Mouse (Mus musculus) forebrain, postnatal 0 days (tissue): ENCODE data around the gene Msrb3. TPM values are rescaled to one million over a fixed set of nuclear protein-coding genes. Genes with fewer than 3 reads are reported as not detected.

Experiments
- ATAC-seq: fragments of 200-750 bp; cut with Nextera tagmentation; 2 replicates; pipeline ENCODE4 v1.8.0; 2017; ENCODE audit warnings: mild to moderate bottlenecking, moderate library complexity
- DNase-seq: peaks from one replicate; pipeline ENCODE4 v3.0.0-alpha.2; 2015
- H3K27ac ChIP-seq: fragments of 300-500 bp; sonication (generic); 2 replicates; pipeline ENCODE4 v1.5.1; 2014; ENCODE audit warnings: low read depth, mild to moderate bottlenecking, antibody characterized with exemption, low read length, moderate library complexity, mixed read lengths
- H3K27me3 ChIP-seq: fragments of 300-500 bp; sonication (generic); 2 replicates; pipeline ENCODE4 v1.6.1; 2014; ENCODE audit warnings: mild to moderate bottlenecking, low read length, mixed read lengths; ENCODE audit not compliant: insufficient read depth
- H3K36me3 ChIP-seq: fragments of 300-500 bp; sonication (generic); 2 replicates; pipeline ENCODE4 v1.6.1; 2014; ENCODE audit warnings: mild to moderate bottlenecking, moderate library complexity; ENCODE audit not compliant: insufficient read depth
- H3K4me1 ChIP-seq: fragments of 300-500 bp; sonication (generic); 2 replicates; pipeline ENCODE4 v1.6.1; 2014; ENCODE audit warnings: antibody characterized with exemption; ENCODE audit not compliant: insufficient read depth
- H3K4me2 ChIP-seq: fragments of 300-500 bp; sonication (generic); 2 replicates; pipeline ENCODE4 v1.6.1; 2014; ENCODE audit warnings: low read depth, mild to moderate bottlenecking, moderate library complexity
- H3K4me3 ChIP-seq: fragments of 300-500 bp; sonication (generic); 2 replicates; pipeline ENCODE4 v1.5.1; 2014; ENCODE audit warnings: low read depth, low read length, mixed read lengths
- H3K9ac ChIP-seq: fragments of 300-500 bp; sonication (generic); 2 replicates; pipeline ENCODE4 v1.6.1; 2014; ENCODE audit warnings: mild to moderate bottlenecking
- H3K9me3 ChIP-seq: fragments of 300-500 bp; sonication (generic); 2 replicates; pipeline ENCODE4 v1.6.1; 2016; ENCODE audit warnings: low read length
- CTCF ChIP-seq: sonication (generic); IDR thresholded peaks from 2 replicates; pipeline ENCODE4 v1.5.1; 2016; ENCODE audit warnings: antibody characterized with exemption, control low read depth, low read depth
- WGBS: fragments of 180-500 bp; shearing (Covaris S2); extraction: QIAGEN DNeasy Blood & Tissue Kit; methylation state at CpG from one replicate; pipeline ENCODE4 v1.1.7; 2014; 5-methylcytosine and 5-hydroxymethylcytosine counted together
- polyA plus RNA-seq: library from polyadenylated mRNA; unstranded; fragments of >200 nt; fragmentation: Nextera tagmentation; extraction: Ambion mirVana; gene quantifications from 2 replicates; pipeline ENCODE4 v1.2.1, GENCODE M21; 2015
- total RNA-seq: library from RNA; depleted of rRNA; stranded (reverse); fragments of >200 nt; gene quantifications from 2 replicates; pipeline ENCODE4 v1.2.3, GENCODE M21; 2014

Msrb3 gene
- total and polyA plus RNA-seq, 2 experiments from 2014 or later, result 1.5 to 6.1 TPM

GRCm38 (mm10) chr10:120874261-120874660, 24.6 kb downstream of the Msrb3 start:
- H3K9me3 ChIP-seq, result no peaks in the 10 kb centered on the region
- H3K4me2 ChIP-seq, result no peak overlapping the region
- no peak for TF ChIP-seq CTCF
- no peaks in the 10 kb centered on the region for H3K36me3 ChIP-seq
- no peaks in the 10 kb centered on the region for H3K4me1 ChIP-seq
- DNase-seq (no peak), ATAC-seq (no peak)
- WGBS, result 80% methylated on average over 12 of the region's 12 CpGs
- H3K27me3 ChIP-seq, result no peaks in the 10 kb centered on the region
- H3K27ac ChIP-seq, result no peak overlapping the region
- no peak overlapping the region for H3K4me3 ChIP-seq
- H3K9ac ChIP-seq, result no peak overlapping the region

GRCm38 (mm10) chr10:120873646-120874201, 25.2 kb downstream of the Msrb3 start:
- H3K27me3 ChIP-seq, result no peaks in the 10 kb centered on the region
- H3K4me1 ChIP-seq, result no peaks in the 10 kb centered on the region
- 82% methylated on average over 8 of the region's 8 CpGs for WGBS
- no peak overlapping the region for H3K4me3 ChIP-seq
- no peak for ATAC-seq
- no peak overlapping the region for H3K9ac ChIP-seq
- H3K36me3 ChIP-seq, result no peaks in the 10 kb centered on the region
- no peak for DNase-seq
- H3K9me3 ChIP-seq, result no peaks in the 10 kb centered on the region
- no peak overlapping the region for H3K4me2 ChIP-seq
- H3K27ac ChIP-seq, result no peak overlapping the region
- no peak for TF ChIP-seq CTCF

GRCm38 (mm10) chr10:120872483-120872862, 26.4 kb downstream of the Msrb3 start:
- no peak overlapping the region for H3K9ac ChIP-seq
- H3K9me3 ChIP-seq, result no peaks in the 10 kb centered on the region
- ATAC-seq, result no peak
- H3K4me2 ChIP-seq, result peak overlapping the region; percentile 45
- 18% methylated on average over 13 of the region's 13 CpGs for WGBS
- no peak overlapping the region for H3K27ac ChIP-seq
- H3K4me1 ChIP-seq, result no peaks in the 10 kb centered on the region
- no peaks in the 10 kb centered on the region for H3K36me3 ChIP-seq
- peak; percentile 69 for DNase-seq
- peak; percentile 59 for TF ChIP-seq CTCF
- peak overlapping the region; percentile 20; the same call in 1 of the 2 replicates for H3K4me3 ChIP-seq
- H3K27me3 ChIP-seq, result no peaks in the 10 kb centered on the region

- no peak for TF ChIP-seq CTCF
- no peak overlapping the region for H3K27ac ChIP-seq
- H3K4me1 ChIP-seq, result no peaks in the 10 kb centered on the region
- DNase-seq, result no peak
- no peak for ATAC-seq
- no peak overlapping the region for H3K9ac ChIP-seq
- H3K4me3 ChIP-seq, result peak overlapping the region; percentile 20; the same call in 1 of the 2 replicates
- H3K27me3 ChIP-seq, result no peaks in the 10 kb centered on the region
- H3K9me3 ChIP-seq, result no peaks in the 10 kb centered on the region
- H3K4me2 ChIP-seq, result peak overlapping the region; percentile 45
- 76% methylated on average over 22 of the region's 22 CpGs for WGBS
- no peaks in the 10 kb centered on the region for H3K36me3 ChIP-seq
Measured at GRCm38 (mm10) chr10:120871630-120872482, 27.0 kb downstream of the Msrb3 start.

- no peaks in the 10 kb centered on the region for H3K27me3 ChIP-seq
- 88% methylated on average over 14 of the region's 14 CpGs for WGBS
Measured at GRCm38 (mm10) chr10:120871096-120871495, 27.8 kb downstream of the Msrb3 start.

GRCm38 (mm10) chr10:120869241-120869775, 29.6 kb downstream of the Msrb3 start:
- WGBS, result 92% methylated on average over 22 of the region's 22 CpGs
- no peak overlapping the region for H3K4me3 ChIP-seq
- DNase-seq (no peak), ATAC-seq (no peak)
- no peak overlapping the region for H3K4me2 ChIP-seq
- TF ChIP-seq CTCF, result no peak
- no peak overlapping the region for H3K27ac ChIP-seq
- H3K4me1 ChIP-seq, result no peaks in the 10 kb centered on the region
- no peaks in the 10 kb centered on the region for H3K36me3 ChIP-seq
- H3K9me3 ChIP-seq, result no peaks in the 10 kb centered on the region
- no peaks in the 10 kb centered on the region for H3K27me3 ChIP-seq
- no peak overlapping the region for H3K9ac ChIP-seq

More at GRCm38 (mm10) chr10:120871096-120871495, 27.8 kb downstream of the Msrb3 start:
- H3K4me3 ChIP-seq, result no peak overlapping the region
- H3K4me1 ChIP-seq, result no peaks in the 10 kb centered on the region
- H3K9me3 ChIP-seq, result no peaks in the 10 kb centered on the region
- no peak overlapping the region for H3K4me2 ChIP-seq
- no peak overlapping the region for H3K9ac ChIP-seq
- no peak for TF ChIP-seq CTCF
- DNase-seq (no peak), ATAC-seq (no peak)
- no peaks in the 10 kb centered on the region for H3K36me3 ChIP-seq
- no peak overlapping the region for H3K27ac ChIP-seq

GRCm38 (mm10) chr10:120864446-120864845, 34.5 kb downstream of the Msrb3 start:
- TF ChIP-seq CTCF, result peak; percentile 98
- Histone ChIP-seq H3K4me2 (no peak overlapping the region), H3K9ac (no peak overlapping the region), H3K4me3 (no peak overlapping the region), H3K4me1 (no peaks in the 10 kb centered on the region), H3K36me3 (no peaks in the 10 kb centered on the region), H3K27ac (no peak overlapping the region), H3K27me3 (no peaks in the 10 kb centered on the region), H3K9me3 (no peaks in the 10 kb centered on the region)
- ATAC-seq (no peak; the same call in 1 of the 2 replicates), DNase-seq (peak; percentile 87)
- 19% methylated on average over 9 of the region's 9 CpGs for WGBS
